Mouse (Mus musculus) fibroblast of lung, adult 2 months (primary cell): ENCODE measurements around the gene Sdccag8.

Experiments
- DNase-seq: peaks from one replicate; pipeline ENCODE4 v3.0.0-alpha.2; 2011; ENCODE audit warnings: low read depth

The Sdccag8 gene

DNA sequence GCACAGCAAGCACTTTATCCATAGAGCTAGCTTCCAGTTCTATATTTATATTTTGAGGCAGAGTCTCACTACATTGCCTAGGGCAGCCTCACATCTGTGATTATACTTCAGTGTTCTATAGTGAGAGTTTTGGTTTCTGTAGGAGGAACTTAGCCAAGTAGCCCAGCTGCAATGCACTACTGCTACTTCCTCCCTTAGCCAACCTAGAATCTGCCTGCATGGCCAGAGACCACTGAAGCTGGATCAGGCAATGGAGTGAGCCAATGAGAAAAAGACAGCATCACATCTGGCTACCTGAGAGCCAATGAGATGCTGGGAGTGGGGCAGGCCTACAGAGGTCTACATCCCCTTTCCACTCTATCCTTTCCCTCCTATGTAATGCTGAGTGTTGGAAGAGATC is 251.3 kb downstream of the Sdccag8 start:
- no peak for DNase-seq

DNA sequence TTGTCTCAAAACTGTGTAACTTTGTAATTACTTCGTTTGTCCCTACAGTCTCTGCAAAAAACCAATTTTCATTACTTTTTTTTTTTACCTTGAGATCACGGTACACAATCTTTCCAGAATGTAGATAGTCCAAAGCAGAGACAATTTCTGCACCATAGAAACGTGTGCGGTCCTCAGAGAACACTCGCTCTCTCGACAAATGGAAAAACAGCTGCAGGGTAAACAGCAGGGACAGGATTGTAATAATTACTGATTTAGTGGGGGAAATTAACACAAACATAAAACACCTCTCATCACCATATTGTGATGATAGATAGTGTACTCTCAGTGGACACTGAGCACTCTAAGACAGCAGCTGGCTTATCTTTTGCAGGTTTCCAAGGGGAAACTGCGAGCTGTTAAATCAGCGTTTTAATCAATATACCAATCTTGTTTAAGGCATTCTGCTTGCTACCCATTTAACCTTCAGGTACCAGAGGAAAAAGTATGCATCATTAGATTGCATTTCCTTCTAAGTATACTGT is 252.7 kb downstream of the Sdccag8 start:
- DNase-seq = no peak

DNA sequence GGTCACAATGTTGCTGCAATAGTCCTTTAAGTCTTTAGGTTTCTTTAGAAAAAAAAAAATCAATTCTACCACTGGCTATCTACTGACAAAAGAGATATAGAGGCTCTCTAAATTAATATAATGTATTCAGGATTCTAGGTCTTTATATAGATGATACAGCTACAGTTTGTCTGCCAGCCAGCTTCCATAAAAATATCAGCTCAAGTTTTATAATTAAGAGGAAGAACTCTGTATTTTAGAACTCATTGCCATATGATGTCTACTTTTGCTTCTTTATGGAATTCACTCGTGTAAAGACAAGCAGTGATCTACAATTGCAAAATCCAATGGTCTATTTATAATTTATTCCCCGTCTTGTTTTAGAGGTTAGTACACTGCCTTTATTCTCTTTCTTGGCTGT is 254.7 kb downstream of the Sdccag8 start:
- no peak for DNase-seq
